Mouse (Mus musculus) MEL (cell line): ENCODE measurements at regions not wholly inside any gene's neighbourhood (a gene's known extent, or its start where the extent isn't known, plus 50 kb on each side); places are given as distances from the start of the nearest gene placed in this dataset.

Experiments
- DNase-seq: peaks from one replicate; pipeline ENCODE4 v3.0.0; 2011; ENCODE audit warnings: low read depth, low spot score
- H3K27ac ChIP-seq: 2 replicates; pipeline ENCODE4 v1.5.1; 2012; ENCODE audit warnings: low read depth, mild to moderate bottlenecking, control low read depth, low read length, moderate library complexity; ENCODE audit not compliant: control insufficient read depth
- H3K27me3 ChIP-seq, 2 experiments: fragments of 150-350 bp in 1 of 2; sonication (generic) in 1 of 2; 2 replicates each; pipeline ENCODE4 v1.6.1; 2012; ENCODE audit warnings: low read length in 2 of 2, mild to moderate bottlenecking in 2 of 2, improper control_type of control experiment in 1 of 2, moderate library complexity in 1 of 2; ENCODE audit not compliant: insufficient read depth in 2 of 2, control insufficient read depth in 1 of 2
- H3K36me3 ChIP-seq, 2 experiments: 2 replicates each; pipeline ENCODE4 v1.6.1; 2012 to 2014; ENCODE audit warnings: low read length in 2 of 2, improper control_type of control experiment in 1 of 2, inconsistent platforms in 1 of 2, mild to moderate bottlenecking in 1 of 2; ENCODE audit not compliant: insufficient read depth in 2 of 2, control insufficient read depth in 1 of 2
- H3K4me1 ChIP-seq, 2 experiments: fragments of 150-350 bp in 1 of 2; sonication (generic) in 1 of 2; 2 replicates each; pipeline ENCODE4 v1.6.1; 2012; ENCODE audit warnings: low read length in 2 of 2, improper control_type of control experiment in 1 of 2, mild to moderate bottlenecking in 1 of 2; ENCODE audit not compliant: insufficient read depth in 2 of 2, control insufficient read depth in 1 of 2
- H3K4me3 ChIP-seq, 2 experiments: fragments of 150-350 bp in 1 of 2; sonication (generic) in 1 of 2; 2 replicates each; pipeline ENCODE4 v1.5.1; 2012; ENCODE audit warnings: low read depth in 2 of 2, low read length in 2 of 2, mild to moderate bottlenecking in 2 of 2, moderate library complexity in 2 of 2, control low read depth in 1 of 2, improper control_type of control experiment in 1 of 2; ENCODE audit not compliant: control insufficient read depth in 1 of 2, insufficient read depth in 1 of 2
- H3K79me2 ChIP-seq: 2 replicates; pipeline ENCODE4 v1.6.1; 2012; ENCODE audit warnings: mild to moderate bottlenecking, low read length, moderate library complexity; ENCODE audit not compliant: control insufficient read depth, poor library complexity, insufficient read depth
- H3K9ac ChIP-seq: 2 replicates; pipeline ENCODE4 v1.6.1; 2012; ENCODE audit warnings: low read depth, mild to moderate bottlenecking, control low read depth, low read length, moderate library complexity; ENCODE audit not compliant: control insufficient read depth, poor library complexity, severe bottlenecking
- H3K9me3 ChIP-seq: fragments of 150-350 bp; sonication (generic); replicated peaks from 2 replicates; pipeline ENCODE4 v1.6.1; 2012; ENCODE audit warnings: mild to moderate bottlenecking, low read length, improper control_type of control experiment, moderate library complexity; ENCODE audit not compliant: insufficient read depth
- CHD2 ChIP-seq: IDR thresholded peaks from 2 replicates; pipeline ENCODE4 v1.6.1; 2011; ENCODE audit warnings: low read length, improper control_type of control experiment
- E2F4 ChIP-seq: IDR thresholded peaks from 2 replicates; pipeline ENCODE4 v1.6.1; 2011; ENCODE audit warnings: low read depth, low read length, improper control_type of control experiment, borderline replicate concordance
- ETS1 ChIP-seq: IDR thresholded peaks from 2 replicates; pipeline ENCODE4 v1.6.1; 2012; ENCODE audit warnings: low read depth, mild to moderate bottlenecking, inconsistent platforms, low read length, improper control_type of control experiment, moderate library complexity
- GABPA ChIP-seq: IDR thresholded peaks from 2 replicates; pipeline ENCODE4 v1.6.1; 2012; ENCODE audit warnings: low read depth, mild to moderate bottlenecking, inconsistent platforms, low read length, improper control_type of control experiment, moderate library complexity
- GATA1 ChIP-seq: IDR thresholded peaks from 2 replicates; pipeline ENCODE4 v1.6.1; 2011; ENCODE audit warnings: low read depth, low read length, improper control_type of control experiment
- KAT2A ChIP-seq: conservative IDR thresholded peaks from 2 replicates; pipeline ENCODE4 v1.6.1; 2012; ENCODE audit warnings: low read depth, low read length, improper control_type of control experiment, inconsistent platforms
- MAFK ChIP-seq: IDR thresholded peaks from 2 replicates; pipeline ENCODE4 v1.6.1; 2011; ENCODE audit warnings: low read depth, mild to moderate bottlenecking, low read length, improper control_type of control experiment, borderline replicate concordance
- MAX ChIP-seq: IDR thresholded peaks from 2 replicates; pipeline ENCODE4 v1.6.1; 2011; ENCODE audit warnings: low read length, improper control_type of control experiment
- MAZ ChIP-seq: IDR thresholded peaks from 2 replicates; pipeline ENCODE4 v1.6.1; 2012; ENCODE audit warnings: low read depth, mild to moderate bottlenecking, inconsistent platforms, low read length, improper control_type of control experiment
- MXI1 ChIP-seq: IDR thresholded peaks from 2 replicates; pipeline ENCODE4 v1.6.1; 2011; ENCODE audit warnings: mild to moderate bottlenecking, low read depth, low read length, improper control_type of control experiment
- NELFE ChIP-seq: IDR thresholded peaks from 2 replicates; pipeline ENCODE4 v1.6.1; 2011; ENCODE audit warnings: low read depth, low read length, improper control_type of control experiment
- NRF1 ChIP-seq: IDR thresholded peaks from 2 replicates; pipeline ENCODE4 v1.6.1; 2014; ENCODE audit warnings: low read depth, mild to moderate bottlenecking, inconsistent platforms, low read length, improper control_type of control experiment, moderate library complexity; ENCODE audit not compliant: poor library complexity, insufficient read depth, severe bottlenecking
- POLR2A ChIP-seq, 2 experiments: IDR thresholded peaks; 2 replicates each; pipeline ENCODE4 v1.6.1; 2011 to 2012; ENCODE audit warnings: low read length in 2 of 2, mild to moderate bottlenecking in 2 of 2, control low read depth in 1 of 2, improper control_type of control experiment in 1 of 2, low read depth in 1 of 2, moderate library complexity in 1 of 2; ENCODE audit not compliant: control insufficient read depth in 1 of 2, insufficient read depth in 1 of 2, poor library complexity in 1 of 2
- POLR2AphosphoS2 ChIP-seq: IDR thresholded peaks from 2 replicates; pipeline ENCODE4 v1.6.1; 2011; ENCODE audit warnings: low read length, improper control_type of control experiment
- POLR2AphosphoS5 ChIP-seq: IDR thresholded peaks from 2 replicates; pipeline ENCODE4 v1.6.1; 2012; ENCODE audit warnings: low read depth, borderline replicate concordance, mild to moderate bottlenecking, inconsistent platforms, low read length, moderate library complexity, mixed read lengths
- RAD21 ChIP-seq: IDR thresholded peaks from 2 replicates; pipeline ENCODE4 v1.6.1; 2011; ENCODE audit warnings: mild to moderate bottlenecking, low read depth, low read length, improper control_type of control experiment
- RCOR1 ChIP-seq: IDR thresholded peaks from 2 replicates; pipeline ENCODE4 v1.6.1; 2012; ENCODE audit warnings: low read depth, mild to moderate bottlenecking, inconsistent platforms, low read length, improper control_type of control experiment
- SIN3A ChIP-seq: IDR thresholded peaks from 2 replicates; pipeline ENCODE4 v1.6.1; 2012; ENCODE audit warnings: low read length, improper control_type of control experiment, inconsistent platforms
- SMC3 ChIP-seq: IDR thresholded peaks from 2 replicates; pipeline ENCODE4 v1.6.1; 2011; ENCODE audit warnings: low read depth, low read length, improper control_type of control experiment
- TBP ChIP-seq: IDR thresholded peaks from 2 replicates; pipeline ENCODE4 v1.8.0; 2011; ENCODE audit warnings: low read depth, low read length, improper control_type of control experiment
- UBTF ChIP-seq: IDR thresholded peaks from 2 replicates; pipeline ENCODE4 v1.6.1; 2012; ENCODE audit warnings: low read depth, mild to moderate bottlenecking, inconsistent platforms, low read length, improper control_type of control experiment, moderate library complexity, borderline replicate concordance; ENCODE audit not compliant: insufficient read depth
- USF1 ChIP-seq: IDR thresholded peaks from 2 replicates; pipeline ENCODE4 v1.6.1; 2014; ENCODE audit warnings: low read depth, mild to moderate bottlenecking, inconsistent platforms, low read length, improper control_type of control experiment, moderate library complexity
- ZKSCAN1 ChIP-seq: IDR thresholded peaks from 2 replicates; pipeline ENCODE4 v1.6.1; 2012; ENCODE audit warnings: low read depth, mild to moderate bottlenecking, inconsistent platforms, low read length, improper control_type of control experiment, moderate library complexity
- ZNF384 ChIP-seq: IDR thresholded peaks from 2 replicates; pipeline ENCODE4 v1.6.1; 2012; ENCODE audit warnings: low read depth, mild to moderate bottlenecking, inconsistent platforms, low read length, improper control_type of control experiment

DNA sequence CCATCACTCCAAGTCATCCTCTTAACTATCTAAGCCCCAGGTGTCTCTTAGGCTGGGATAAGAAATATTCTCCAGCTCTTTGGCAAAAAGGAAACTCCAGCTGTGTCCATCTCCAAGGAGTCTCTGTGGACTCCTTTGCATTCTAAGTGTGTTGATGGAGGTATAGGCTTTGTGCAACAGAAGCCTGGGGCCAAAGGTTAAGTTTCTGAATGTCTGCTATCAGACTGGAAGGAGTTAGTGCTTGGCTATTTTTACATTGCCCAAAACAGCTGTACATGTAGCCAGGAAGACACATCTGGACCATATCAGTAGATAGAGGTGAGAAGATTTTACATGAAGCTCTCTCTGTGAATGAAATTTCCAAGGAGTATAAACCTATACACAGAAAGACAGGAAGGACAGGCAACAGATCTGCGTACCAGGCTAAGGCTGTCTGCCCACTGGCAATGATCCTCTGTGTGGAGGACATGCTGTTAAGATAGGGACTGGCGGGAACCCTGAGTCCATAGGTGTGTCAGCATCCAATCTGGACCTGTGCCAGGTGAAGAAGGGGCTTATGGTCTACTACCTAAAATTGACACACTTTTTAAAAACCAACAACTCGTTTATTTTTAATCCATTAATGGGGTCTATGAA is 76.6 kb upstream of the Rai14 start:
- TF ChIP-seq NELFE (no peak), NRF1 (no peak), CHD2 (no peak), POLR2AphosphoS5 (no peak), USF1 (no peak), GATA1 (no peak), MAFK (no peak), SIN3A (no peak), ETS1 (no peak), RCOR1 (no peak), TBP (no peak)
- TF ChIP-seq, all 39 proteins: peak for 0

GRCm38 (mm10) chr15:10791516-10792112 is 77.2 kb upstream of the Rai14 start:
- H3K4me1 ChIP-seq = no peaks in the 10 kb centered on the region
- H3K36me3 ChIP-seq = no peaks in the 10 kb centered on the region
- DNase-seq = no peak
- TF ChIP-seq NRF1 (no peak), RCOR1 (no peak), MAFK (no peak), GATA1 (no peak), E2F4 (no peak), MAX (no peak), POLR2A (IDR thresholded peaks at IDR 0.05; ENCODE audit: control insufficient read depth in 1 of 2, insufficient read depth in 1 of 2, low read depth in 1 of 2, low read length in 2 of 2, poor library complexity in 1 of 2) (no peak), SMC3 (no peak), POLR2AphosphoS2 (no peak), UBTF (no peak), ZNF384 (no peak), MXI1 (no peak), KAT2A (no peak), POLR2AphosphoS5 (no peak), MAZ (no peak), RAD21 (no peak), ZKSCAN1 (no peak), GABPA (no peak)
- H3K9me3 ChIP-seq = no peaks in the 10 kb centered on the region
- no peak overlapping the region for H3K9ac ChIP-seq
- H3K4me3 ChIP-seq = no peak overlapping the region
- no peak overlapping the region for H3K27ac ChIP-seq
- H3K27me3 ChIP-seq = no peaks in the 10 kb centered on the region
- no peaks in the 10 kb centered on the region for H3K79me2 ChIP-seq

More for the DNA sequence above, 76.6 kb upstream of the Rai14 start:
- Histone ChIP-seq H3K4me1 (no peaks in the 10 kb centered on the region), H3K36me3 (no peaks in the 10 kb centered on the region), H3K4me3 (no peak overlapping the region), H3K27me3 (no peaks in the 10 kb centered on the region), H3K27ac (no peak overlapping the region), H3K79me2 (no peaks in the 10 kb centered on the region), H3K9me3 (no peaks in the 10 kb centered on the region), H3K9ac (no peak overlapping the region)
- DNase-seq = no peak
